Mouse (Mus musculus) G1E (cell line): ENCODE data around the gene Msh3. TPM values are rescaled to one million over a fixed set of nuclear protein-coding genes. Genes with fewer than 3 reads are reported as not detected.

ENCODE experiments used
- ATAC-seq: 2 replicates; pipeline ENCODE4 v1.8.0; 2016; ENCODE audit warnings: mild to moderate bottlenecking; ENCODE audit not compliant: insufficient number of reproducible peaks, poor library complexity, low FRiP score, severe bottlenecking; ENCODE audit errors: extremely low read depth
- DNase-seq: peaks from one replicate; pipeline ENCODE4 v3.0.0; 2012; ENCODE audit warnings: low spot score
- H3K27me3 ChIP-seq: 2 replicates; pipeline ENCODE4 v1.6.1; 2012; ENCODE audit warnings: mild to moderate bottlenecking, low read length, inconsistent platforms; ENCODE audit not compliant: insufficient read depth
- H3K36me3 ChIP-seq: replicated peaks from 2 replicates; pipeline ENCODE3; 2012; ENCODE audit warnings: mild to moderate bottlenecking, inconsistent platforms
- H3K4me1 ChIP-seq: 2 replicates; pipeline ENCODE4 v1.6.1; 2012; ENCODE audit warnings: low read depth, low read length, inconsistent platforms, mixed read lengths; ENCODE audit not compliant: insufficient read depth
- H3K4me3 ChIP-seq: 2 replicates; pipeline ENCODE4 v1.5.1; 2012; ENCODE audit warnings: low read depth, mild to moderate bottlenecking, inconsistent platforms, low read length, moderate library complexity, mixed read lengths
- H3K9me3 ChIP-seq: replicated peaks from 2 replicates; pipeline ENCODE4 v1.6.1; 2012; ENCODE audit warnings: inconsistent platforms
- CTCF ChIP-seq: IDR thresholded peaks from 2 replicates; pipeline ENCODE4 v1.5.1; 2012; ENCODE audit warnings: low read depth, low read length, inconsistent platforms, mixed read lengths
- GATA1 ChIP-seq: IDR thresholded peaks from 2 replicates; pipeline ENCODE4 v1.6.1; 2012; ENCODE audit warnings: borderline replicate concordance, low read length, inconsistent platforms, mixed read lengths
- GATA2 ChIP-seq: IDR thresholded peaks from 2 replicates; pipeline ENCODE4 v1.6.1; 2012; ENCODE audit warnings: low read depth, low read length, inconsistent platforms, borderline replicate concordance
- POLR2AphosphoS5 ChIP-seq: IDR thresholded peaks from 2 replicates; pipeline ENCODE4 v1.6.1; 2012; ENCODE audit warnings: low read depth, low read length, inconsistent platforms; ENCODE audit not compliant: insufficient replicate concordance
- TAL1 ChIP-seq: conservative IDR thresholded peaks from 2 replicates; pipeline ENCODE4 v1.6.1; 2012; ENCODE audit warnings: low read depth, low read length, inconsistent platforms, mixed read lengths
- polyA plus RNA-seq: library from polyadenylated mRNA; stranded (reverse); fragments of >175 nt; gene quantifications from 2 replicates; pipeline ENCODE4 v1.2.3, GENCODE M21; 2012
- total RNA-seq, 2 experiments: library from RNA; stranded (forward) in 1 of 2; stranded (reverse) in 1 of 2; fragments of 200-1000 nt in 1 of 2; fragments of >200 nt in 1 of 2; fragmentation: Nextera tagmentation in 1 of 2; gene quantifications; 2 replicates each; pipeline ENCODE4 v1.2.3; 2014 to 2017

The Msh3 gene
- total and polyA plus RNA-seq, 3 experiments = 33.1 to 49.1 (median 39.0) TPM

DNA sequence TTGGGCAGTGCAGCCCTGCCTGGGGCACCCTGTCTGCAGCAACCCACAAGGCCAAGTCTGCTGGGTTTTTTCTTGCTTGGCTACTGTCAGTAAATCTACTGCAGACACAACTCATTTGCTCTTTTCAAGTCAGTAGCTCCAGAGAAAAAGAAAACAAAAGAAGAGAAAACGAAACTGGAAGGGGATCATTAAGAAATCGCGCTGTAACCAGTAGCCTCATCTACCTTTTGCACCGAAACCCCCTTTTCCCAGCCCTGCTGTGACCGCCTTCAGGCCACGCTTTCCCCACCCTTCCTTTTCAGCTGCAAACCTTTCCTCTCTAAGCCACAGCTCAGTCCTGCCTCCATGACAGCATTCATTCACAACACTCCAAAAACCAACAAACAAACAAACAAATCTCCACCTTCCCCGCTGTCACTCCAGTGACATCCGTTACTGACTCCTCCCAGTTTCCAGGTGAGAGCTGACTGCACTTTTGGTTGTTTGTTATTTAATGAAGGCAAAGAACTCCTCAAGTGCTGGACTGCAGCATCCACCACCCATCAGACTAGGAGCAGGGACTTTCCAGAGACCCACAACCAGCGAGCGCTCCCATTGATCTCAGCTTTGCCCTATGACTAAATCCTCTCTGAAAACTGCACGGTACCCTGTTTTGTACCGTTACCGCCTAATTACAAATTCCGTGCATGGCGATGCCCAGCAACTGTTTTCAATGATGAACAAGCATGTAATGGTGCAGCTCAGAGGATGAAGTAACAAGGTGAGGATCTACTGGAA, 22.5 kb downstream of the Msh3 start:
- TF ChIP-seq GATA2 (no peak), TAL1 (no peak), GATA1 (no peak), POLR2AphosphoS5 (no peak), CTCF (no peak)
- H3K36me3 ChIP-seq = peaks cover 73% of the 10 kb centered on the region
- no peaks in the 10 kb centered on the region for H3K27me3 ChIP-seq
- no peaks in the 10 kb centered on the region for H3K9me3 ChIP-seq
- ATAC-seq (no peak), DNase-seq (no peak)
- peaks cover 34% of the 10 kb centered on the region for H3K4me1 ChIP-seq
- no peak overlapping the region for H3K4me3 ChIP-seq

DNA sequence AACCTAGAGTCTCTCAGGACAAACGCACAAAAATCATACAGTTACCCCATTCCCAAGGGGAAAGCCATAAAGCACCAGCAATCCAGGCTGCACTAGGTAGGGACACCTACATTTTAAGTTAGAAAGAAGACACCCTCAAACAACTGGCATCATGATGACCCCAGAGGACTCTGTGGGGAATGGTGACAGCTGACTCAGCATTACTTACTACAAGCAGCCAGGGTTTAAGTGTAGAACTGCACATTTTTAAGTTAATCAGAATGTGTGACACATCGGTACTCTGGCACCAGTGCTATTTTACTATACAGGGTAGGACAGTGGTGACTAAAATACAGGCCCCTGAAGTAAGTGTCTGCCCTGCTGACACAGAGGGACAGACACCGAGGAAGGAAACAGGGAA, 24.2 kb downstream of the Msh3 start:
- peaks cover 69% of the 10 kb centered on the region for H3K36me3 ChIP-seq
- H3K4me3 ChIP-seq = no peak overlapping the region
- H3K4me1 ChIP-seq = peaks cover 38% of the 10 kb centered on the region
- DNase-seq (no peak), ATAC-seq (no peak)
- no peaks in the 10 kb centered on the region for H3K9me3 ChIP-seq
- TF ChIP-seq TAL1 (no peak), POLR2AphosphoS5 (no peak)
- no peaks in the 10 kb centered on the region for H3K27me3 ChIP-seq

DNA sequence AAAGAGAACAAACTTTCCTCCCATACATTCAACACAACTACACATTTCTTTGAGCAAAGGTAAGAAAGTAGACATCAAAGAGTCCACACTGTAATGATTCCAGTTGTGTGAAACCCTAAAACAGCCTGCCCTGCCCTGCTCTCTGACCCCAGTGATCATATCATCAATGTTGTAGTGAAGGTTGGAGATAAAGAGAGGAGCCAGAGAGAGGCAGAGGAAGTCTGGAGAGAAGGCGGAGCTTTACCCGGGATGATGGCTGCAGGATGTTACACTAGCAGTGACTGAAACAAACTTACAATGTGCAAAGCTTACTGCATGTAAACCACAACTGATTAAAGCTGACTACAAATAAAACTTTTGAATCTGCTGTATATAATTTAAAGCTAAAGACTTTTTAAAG, 26.8 kb downstream of the Msh3 start:
- Histone ChIP-seq H3K36me3 (peaks cover 68% of the 10 kb centered on the region), H3K9me3 (no peaks in the 10 kb centered on the region), H3K4me3 (no peak overlapping the region), H3K27me3 (no peaks in the 10 kb centered on the region), H3K4me1 (peaks cover 41% of the 10 kb centered on the region)
- DNase-seq = peak; percentile 10
- no peak for TF ChIP-seq CTCF
- ATAC-seq = peak; percentile 81

DNA sequence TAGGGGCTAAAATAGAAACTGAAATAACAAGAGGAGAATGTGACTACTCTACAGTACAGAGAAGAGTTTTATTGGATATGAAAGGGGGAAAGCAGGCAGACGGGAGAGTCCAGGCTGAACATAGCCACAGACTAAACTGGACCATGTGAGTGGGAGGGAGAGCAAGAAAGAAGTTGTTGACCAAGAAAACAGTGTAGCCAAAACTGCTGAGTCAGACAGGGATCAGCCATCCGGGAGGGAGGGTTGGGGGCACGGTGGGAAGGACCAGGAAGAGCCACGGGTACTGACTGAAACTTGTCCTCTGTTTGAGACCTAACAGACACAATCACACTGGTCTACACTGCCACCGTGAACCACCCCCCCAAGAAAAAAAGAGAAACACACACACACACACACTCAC, 28.8 kb downstream of the Msh3 start:
- Histone ChIP-seq H3K27me3 (no peaks in the 10 kb centered on the region), H3K36me3 (peaks cover 65% of the 10 kb centered on the region), H3K9me3 (no peaks in the 10 kb centered on the region), H3K4me1 (peaks cover 40% of the 10 kb centered on the region), H3K4me3 (peak overlapping the region; percentile 14; the same call in 1 of the 2 replicates)
- ATAC-seq (no peak), DNase-seq (peak; percentile 12)
- TF ChIP-seq POLR2AphosphoS5 = no peak
- no peak for TF ChIP-seq GATA1
- TF ChIP-seq TAL1 = no peak
- TF ChIP-seq GATA2 = no peak
- no peak for TF ChIP-seq CTCF

DNA sequence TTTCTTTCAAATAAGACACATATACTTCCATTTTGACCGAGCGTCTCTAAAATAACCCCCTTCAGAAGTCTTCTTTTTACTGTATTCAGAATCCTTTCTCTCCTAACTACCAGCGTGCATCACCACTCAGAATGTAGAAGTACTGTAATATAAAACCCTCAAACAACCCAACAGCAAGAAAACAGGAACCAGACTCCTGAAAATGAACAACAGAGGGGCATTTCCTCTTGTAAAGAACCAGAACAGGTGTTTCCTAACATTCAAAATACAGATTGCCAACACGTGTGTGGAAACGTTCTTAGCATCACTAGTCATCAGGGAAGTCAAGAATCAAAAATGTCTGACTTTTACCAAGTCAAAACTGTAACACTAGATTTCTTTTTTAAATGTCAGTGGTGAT, 34.0 kb downstream of the Msh3 start:
- no peak for ATAC-seq

DNA sequence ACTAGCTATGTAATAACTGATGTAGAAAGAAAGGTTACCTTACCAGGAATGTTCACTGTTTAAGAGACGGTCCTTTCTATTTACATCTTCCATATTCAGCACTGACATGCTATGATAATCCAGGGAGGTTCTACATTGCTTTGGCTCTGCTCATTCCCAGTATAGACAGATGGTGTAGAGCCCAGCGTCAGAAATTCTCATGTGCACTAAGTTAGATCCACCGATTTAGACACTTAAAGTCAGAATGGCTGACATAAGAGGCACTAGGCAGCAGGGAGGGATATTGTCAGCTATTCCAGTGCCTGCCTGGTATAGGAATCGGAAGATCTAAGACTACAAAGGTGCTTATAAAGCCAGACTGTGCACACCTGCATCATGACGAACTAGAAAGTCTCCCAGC, 40.2 kb downstream of the Msh3 start:
- Histone ChIP-seq H3K4me3 (no peak overlapping the region), H3K4me1 (peaks cover 19% of the 10 kb centered on the region), H3K27me3 (no peaks in the 10 kb centered on the region), H3K36me3 (peaks cover 76% of the 10 kb centered on the region), H3K9me3 (no peaks in the 10 kb centered on the region)
- DNase-seq (no peak), ATAC-seq (no peak)
- TF ChIP-seq GATA2 (no peak), GATA1 (no peak), TAL1 (no peak), CTCF (no peak), POLR2AphosphoS5 (no peak)

More for the DNA sequence above, 34.0 kb downstream of the Msh3 start:
- DNase-seq = no peak
- H3K4me1 ChIP-seq = peaks cover 15% of the 10 kb centered on the region
- no peak overlapping the region for H3K4me3 ChIP-seq
- no peaks in the 10 kb centered on the region for H3K9me3 ChIP-seq
- no peaks in the 10 kb centered on the region for H3K27me3 ChIP-seq
- TF ChIP-seq CTCF (no peak), GATA2 (no peak), POLR2AphosphoS5 (no peak), TAL1 (no peak), GATA1 (no peak)
- H3K36me3 ChIP-seq = peaks cover 71% of the 10 kb centered on the region
